Mouse (Mus musculus) intestine, embryonic 14.5 days (tissue): ENCODE data around the gene Wscd2. TPM values are rescaled to one million over a fixed set of nuclear protein-coding genes. Genes with fewer than 3 reads are reported as not detected.

Source experiments
- ATAC-seq: fragments of 200-750 bp; cut with Nextera tagmentation; replicated peaks from 2 replicates; pipeline ENCODE4 v1.8.0; 2017; ENCODE audit warnings: low read depth, moderate number of reproducible peaks, moderate TSS enrichment, moderate library complexity; ENCODE audit not compliant: low FRiP score, low TSS enrichment
- DNase-seq: peaks from one replicate; pipeline ENCODE4 v3.0.0-alpha.2; 2018; ENCODE audit warnings: low spot score
- H3K27ac ChIP-seq: fragments of 300-500 bp; sonication (generic); 2 replicates; pipeline ENCODE4 v1.5.1; 2014; ENCODE audit warnings: low read depth, mild to moderate bottlenecking, control low read depth
- H3K27me3 ChIP-seq: fragments of 300-500 bp; sonication (generic); replicated peaks from 2 replicates; pipeline ENCODE4 v1.6.1; 2014; ENCODE audit warnings: low read length, control low read depth; ENCODE audit not compliant: control insufficient read depth, insufficient read depth
- H3K36me3 ChIP-seq: fragments of 300-500 bp; sonication (generic); 2 replicates; pipeline ENCODE4 v1.6.1; 2014; ENCODE audit warnings: low read length, control low read depth; ENCODE audit not compliant: control insufficient read depth, insufficient read depth
- H3K4me1 ChIP-seq: fragments of 300-500 bp; sonication (generic); replicated peaks from 2 replicates; pipeline ENCODE4 v1.6.1; 2014; ENCODE audit warnings: low read length, control low read depth, mixed read lengths; ENCODE audit not compliant: control insufficient read depth, insufficient read depth
- H3K4me2 ChIP-seq: fragments of 300-500 bp; sonication (generic); 2 replicates; pipeline ENCODE4 v1.6.1; 2014; ENCODE audit warnings: low read length
- H3K4me3 ChIP-seq: fragments of 300-500 bp; sonication (generic); 2 replicates; pipeline ENCODE4 v1.5.1; 2014; ENCODE audit warnings: low read depth, low read length, control low read depth, mixed read lengths
- H3K9ac ChIP-seq: fragments of 300-500 bp; sonication (generic); 2 replicates; pipeline ENCODE4 v1.6.1; 2014; ENCODE audit warnings: mild to moderate bottlenecking, low read length
- H3K9me3 ChIP-seq: fragments of 300-500 bp; sonication (generic); 2 replicates; pipeline ENCODE4 v1.6.1; 2016; ENCODE audit warnings: low read length, control low read depth; ENCODE audit not compliant: control insufficient read depth
- WGBS: fragments of 180-500 bp; shearing (Covaris S2); extraction: QIAGEN DNeasy Blood & Tissue Kit; methylation state at CpG from one replicate; pipeline ENCODE4 v1.1.7; 2014; 5-methylcytosine and 5-hydroxymethylcytosine counted together
- polyA plus RNA-seq: library from polyadenylated mRNA; unstranded; fragments of >200 nt; fragmentation: Nextera tagmentation; extraction: Ambion mirVana; gene quantifications from 2 replicates; pipeline ENCODE4 v1.2.1, GENCODE M21; 2014

Wscd2 gene
- polyA plus RNA-seq, 1 experiment from 2014 or later, result 6.6 TPM

DNA sequence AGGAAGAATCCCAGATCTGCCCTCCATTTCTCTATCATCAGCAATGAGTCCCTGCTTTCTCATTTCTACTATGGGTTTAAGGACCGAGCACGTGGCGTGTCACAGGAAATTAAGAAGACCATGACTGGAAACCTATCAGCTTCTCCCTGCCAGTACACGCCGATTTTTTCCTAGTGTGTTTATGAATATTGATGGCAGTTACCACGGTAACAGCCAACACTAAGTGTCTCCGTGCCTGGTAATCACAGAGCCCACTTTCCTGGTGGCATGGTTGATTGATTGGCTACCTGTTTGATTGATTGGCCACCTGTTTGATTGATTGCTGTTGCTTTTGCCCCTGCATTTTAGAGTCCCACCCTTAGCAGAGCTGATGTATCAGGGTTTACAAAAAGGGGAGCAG lies 30.2 kb upstream of the Wscd2 start:
- WGBS, result 72% methylated on average over 7 of the region's 7 CpGs
- Histone ChIP-seq H3K27ac (no peak overlapping the region), H3K9me3 (no peaks in the 10 kb centered on the region), H3K4me1 (peaks cover 3% of the 10 kb centered on the region; the same call in 1 of the 2 replicates), H3K9ac (no peak overlapping the region), H3K4me3 (no peak overlapping the region), H3K4me2 (no peak overlapping the region), H3K27me3 (0 out of 2 replicates have a peak, but pooled peaks cover 8% of the 10 kb centered on the region), H3K36me3 (no peaks in the 10 kb centered on the region)
- DNase-seq (no peak), ATAC-seq (no peak)

DNA sequence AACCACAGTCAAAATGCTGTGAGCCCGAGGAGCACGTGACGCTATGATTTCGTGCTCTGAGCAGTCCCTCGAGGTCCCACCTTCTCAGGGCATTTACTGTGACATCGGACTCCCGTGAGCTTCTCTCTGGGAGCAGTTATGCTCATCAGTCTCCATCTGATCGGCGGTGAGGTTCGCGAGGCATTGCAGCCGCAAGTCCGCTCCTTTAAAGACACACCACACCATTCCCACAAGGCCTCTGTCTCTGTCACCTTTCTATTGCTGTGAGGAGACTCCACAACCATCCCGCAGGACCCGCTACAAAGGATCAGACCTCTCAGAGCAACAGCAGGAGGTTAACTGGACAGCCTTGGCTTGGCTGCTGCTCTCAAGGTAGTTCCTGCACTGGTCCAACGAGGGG lies 28.6 kb upstream of the Wscd2 start:
- WGBS, result 15% methylated on average over 16 of the region's 16 CpGs
- H3K27me3 ChIP-seq, result 0 out of 2 replicates have a peak, but pooled peaks cover 8% of the 10 kb centered on the region
- H3K4me3 ChIP-seq, result no peak overlapping the region
- no peaks in the 10 kb centered on the region for H3K9me3 ChIP-seq
- no peak overlapping the region for H3K9ac ChIP-seq
- ATAC-seq (no peak), DNase-seq (no peak)
- H3K27ac ChIP-seq, result no peak overlapping the region
- peak overlapping the region; percentile 25; the same call in 1 of the 2 replicates for H3K4me2 ChIP-seq
- peaks cover 4% of the 10 kb centered on the region; the same call in 1 of the 2 replicates for H3K4me1 ChIP-seq
- no peaks in the 10 kb centered on the region for H3K36me3 ChIP-seq

DNA sequence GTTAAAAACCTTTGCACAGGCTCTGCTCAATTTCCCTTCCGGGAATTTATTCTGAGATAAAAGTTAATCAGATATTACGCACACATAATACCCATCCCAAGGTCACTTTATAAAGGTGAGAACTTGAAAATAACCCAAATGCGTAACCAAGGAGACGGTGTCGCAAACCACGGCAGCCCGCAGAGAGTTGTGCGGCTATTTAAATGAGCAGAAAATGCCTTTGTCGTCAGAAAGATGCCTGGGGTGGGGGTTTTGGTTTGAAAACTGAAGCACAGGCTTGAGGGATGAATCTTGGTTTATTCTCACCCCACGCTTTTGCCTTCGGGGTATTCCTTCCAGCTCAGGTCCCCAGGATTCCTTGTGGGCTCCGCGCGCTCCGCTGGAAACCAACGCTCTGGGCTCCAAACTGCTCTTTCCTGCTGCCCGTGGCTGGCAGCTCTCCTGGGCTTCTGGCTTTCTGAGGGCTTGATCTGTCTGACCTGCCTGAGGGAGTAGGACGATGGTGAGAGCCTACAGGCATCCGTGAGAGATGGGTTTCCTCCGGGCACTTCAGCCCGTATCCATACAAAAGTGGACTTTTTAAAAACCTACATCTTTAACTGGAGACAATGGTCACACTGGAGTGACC lies 28.0 kb upstream of the Wscd2 start:
- H3K9ac ChIP-seq, result no peak overlapping the region
- H3K36me3 ChIP-seq, result no peaks in the 10 kb centered on the region
- ATAC-seq (no peak), DNase-seq (no peak)
- no peaks in the 10 kb centered on the region for H3K9me3 ChIP-seq
- peaks cover 9% of the 10 kb centered on the region; the same call in 1 of the 2 replicates for H3K4me1 ChIP-seq
- 0 out of 2 replicates have a peak, but pooled peaks cover 8% of the 10 kb centered on the region for H3K27me3 ChIP-seq
- no peak overlapping the region for H3K4me2 ChIP-seq
- H3K27ac ChIP-seq, result no peak overlapping the region
- H3K4me3 ChIP-seq, result no peak overlapping the region
- 53% methylated on average over 21 of the region's 21 CpGs for WGBS

DNA sequence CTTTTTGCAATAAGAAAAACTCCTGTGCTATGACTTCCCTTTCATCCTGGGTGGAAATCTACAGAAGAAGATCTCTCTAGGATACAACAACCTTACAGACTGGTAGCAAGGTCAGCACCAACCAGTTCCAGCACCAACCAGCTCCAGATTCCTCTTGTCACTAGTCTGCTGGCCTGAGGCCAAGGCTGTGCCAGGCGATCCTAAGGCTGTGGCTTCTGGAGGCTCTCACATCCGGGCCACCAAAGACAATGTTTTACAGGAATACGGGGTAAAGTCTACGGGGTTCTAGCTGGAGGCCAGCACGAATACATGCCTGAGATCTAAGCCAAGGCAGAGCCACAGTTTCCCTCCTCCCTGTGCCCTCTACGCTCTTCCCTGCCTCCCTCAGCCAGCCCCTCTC lies 25.4 kb upstream of the Wscd2 start:
- WGBS, result 79% methylated on average over 6 of the region's 6 CpGs
- H3K9ac ChIP-seq, result no peak overlapping the region

DNA sequence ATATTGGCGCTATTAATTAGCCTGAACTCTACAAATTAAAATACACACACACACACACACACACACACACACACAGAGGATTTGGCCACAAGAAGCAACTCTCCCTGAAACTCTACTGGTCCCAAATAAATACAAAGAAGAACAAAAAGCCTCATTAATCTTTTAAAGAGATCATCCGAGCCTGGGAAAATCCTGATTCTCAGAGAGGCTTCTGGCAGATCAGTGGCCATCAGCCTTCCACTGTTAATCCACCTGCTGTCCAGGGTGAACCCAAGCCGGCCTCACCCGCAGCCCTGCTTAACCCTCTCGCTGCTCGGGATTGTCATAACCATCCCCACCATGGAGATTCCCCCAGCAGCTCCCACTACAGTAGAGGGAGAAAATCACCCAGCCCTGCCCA lies 23.6 kb upstream of the Wscd2 start:
- Histone ChIP-seq H3K4me3 (no peak overlapping the region), H3K9ac (no peak overlapping the region), H3K9me3 (no peaks in the 10 kb centered on the region), H3K4me1 (peaks cover 28% of the 10 kb centered on the region), H3K36me3 (no peaks in the 10 kb centered on the region), H3K27me3 (0 out of 2 replicates have a peak, but pooled peaks cover 5% of the 10 kb centered on the region), H3K4me2 (no peak overlapping the region), H3K27ac (no peak overlapping the region)
- ATAC-seq, result no peak
- 30% methylated on average over 6 of the region's 6 CpGs for WGBS
- DNase-seq, result no peak

More for the DNA sequence above, 25.4 kb upstream of the Wscd2 start:
- no peaks in the 10 kb centered on the region for H3K36me3 ChIP-seq
- no peaks in the 10 kb centered on the region for H3K9me3 ChIP-seq
- H3K4me2 ChIP-seq, result no peak overlapping the region
- 0 out of 2 replicates have a peak, but pooled peaks cover 8% of the 10 kb centered on the region for H3K27me3 ChIP-seq
- DNase-seq (no peak), ATAC-seq (no peak)
- peaks cover 28% of the 10 kb centered on the region for H3K4me1 ChIP-seq
- no peak overlapping the region for H3K4me3 ChIP-seq
- H3K27ac ChIP-seq, result no peak overlapping the region

DNA sequence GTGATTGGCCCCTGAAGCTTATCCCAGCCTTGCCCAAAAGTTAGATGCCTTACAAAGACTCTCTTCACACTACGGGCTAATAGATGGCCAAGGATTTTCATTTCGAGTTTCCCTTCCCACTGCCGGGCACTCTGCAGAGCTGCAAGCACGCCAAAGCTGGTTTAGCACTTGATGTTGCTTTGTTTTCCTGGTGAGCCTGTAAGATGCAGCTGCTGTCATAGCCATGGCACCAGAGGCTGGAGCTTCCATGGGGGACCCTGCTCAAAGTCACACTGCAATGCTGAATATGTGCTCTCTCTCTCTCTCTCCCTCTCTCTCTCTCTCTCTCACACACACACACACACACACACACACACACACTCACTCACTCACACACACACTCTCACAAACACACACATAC lies 23.1 kb upstream of the Wscd2 start:
- Histone ChIP-seq H3K4me3 (no peak overlapping the region), H3K9me3 (no peaks in the 10 kb centered on the region), H3K27ac (0 out of 2 replicates have a peak overlapping the region, but pooled peaks have one; percentile 33), H3K9ac (no peak overlapping the region), H3K4me1 (peaks cover 28% of the 10 kb centered on the region), H3K27me3 (0 out of 2 replicates have a peak, but pooled peaks cover under 1% of the 10 kb centered on the region), H3K4me2 (no peak overlapping the region), H3K36me3 (no peaks in the 10 kb centered on the region)
- 24% methylated on average over 4 of the region's 4 CpGs for WGBS
- no peak for DNase-seq
- no peak for ATAC-seq

DNA sequence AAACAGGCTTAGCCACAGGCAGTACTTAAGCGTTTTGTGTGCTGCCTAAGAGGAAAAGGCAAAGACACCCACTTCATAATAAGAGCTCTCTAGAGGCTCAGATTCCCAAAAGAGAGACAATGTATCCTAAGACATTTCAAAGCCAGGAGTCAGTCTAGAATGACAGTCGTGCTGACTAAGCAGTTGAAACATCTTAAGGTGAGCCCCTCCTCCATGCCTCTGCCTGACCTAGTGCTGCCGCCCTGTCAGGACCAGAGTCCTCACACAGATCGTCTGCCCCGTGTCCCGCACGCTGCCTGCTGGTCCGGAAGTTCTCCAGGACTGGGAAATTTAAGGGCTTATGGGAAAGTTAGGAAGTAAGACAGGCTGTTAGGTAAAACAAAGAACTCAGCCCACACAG lies 22.4 kb upstream of the Wscd2 start:
- H3K9me3 ChIP-seq, result no peaks in the 10 kb centered on the region
- no peak overlapping the region for H3K4me3 ChIP-seq
- peak overlapping the region; percentile 44 for H3K4me2 ChIP-seq
- peak overlapping the region; percentile 74 for H3K27ac ChIP-seq
- peaks cover 28% of the 10 kb centered on the region for H3K4me1 ChIP-seq
- H3K9ac ChIP-seq, result no peak overlapping the region
- 0% methylated on average over 8 of the region's 8 CpGs for WGBS
- no peaks in the 10 kb centered on the region for H3K27me3 ChIP-seq
- H3K36me3 ChIP-seq, result no peaks in the 10 kb centered on the region
- ATAC-seq (0 out of 2 replicates have a peak, but pooled peaks have one; percentile 32), DNase-seq (peak; percentile 65)

DNA sequence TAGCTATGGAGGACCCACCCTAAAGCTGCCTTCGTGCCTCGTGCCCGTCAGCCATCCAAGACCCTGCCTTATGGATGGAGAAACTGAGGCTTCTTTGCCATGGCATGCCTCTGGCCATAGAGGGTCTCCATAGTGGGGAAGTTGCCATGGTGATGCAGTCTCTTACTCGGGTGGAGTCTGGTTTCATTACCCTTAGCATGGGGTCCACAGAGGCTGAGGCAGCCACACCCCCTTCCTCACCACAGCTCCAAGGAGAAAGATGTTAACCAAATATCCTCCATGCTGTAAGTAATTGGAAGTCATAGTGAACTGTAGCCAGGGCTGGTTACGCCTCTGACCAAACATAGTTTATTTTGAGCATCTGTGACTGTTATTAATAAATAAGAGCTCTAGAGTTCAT lies 21.5 kb upstream of the Wscd2 start:
- H3K9me3 ChIP-seq, result no peaks in the 10 kb centered on the region
- peaks cover 25% of the 10 kb centered on the region for H3K4me1 ChIP-seq
- DNase-seq (no peak), ATAC-seq (no peak)
- H3K27me3 ChIP-seq, result no peaks in the 10 kb centered on the region
- no peak overlapping the region for H3K4me3 ChIP-seq
- H3K27ac ChIP-seq, result peak overlapping the region; percentile 74; the same call in 1 of the 2 replicates
- no peaks in the 10 kb centered on the region for H3K36me3 ChIP-seq
- no peak overlapping the region for H3K9ac ChIP-seq
- WGBS, result 62% methylated on average over 5 of the region's 5 CpGs
- H3K4me2 ChIP-seq, result no peak overlapping the region

DNA sequence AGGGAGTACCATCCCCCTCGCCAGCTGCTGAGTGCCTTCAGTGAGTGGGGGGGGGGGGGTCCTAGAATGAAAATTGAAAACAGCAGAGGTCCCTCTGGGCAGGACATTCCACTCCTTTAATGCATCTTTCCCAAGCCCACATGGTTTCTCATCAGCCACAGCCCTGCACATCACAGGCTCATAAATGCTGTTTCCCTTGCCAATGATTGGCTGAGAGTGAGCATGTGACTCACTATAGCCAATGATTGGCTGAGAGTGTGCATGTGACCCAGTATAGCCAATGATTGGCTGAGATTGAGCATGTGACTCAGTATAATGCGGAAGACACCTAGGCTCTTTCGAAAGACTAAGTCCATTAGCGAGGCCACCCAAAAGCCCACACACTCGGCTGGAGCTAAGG lies 20.9 kb upstream of the Wscd2 start:
- WGBS, result 89% methylated on average over 5 of the region's 5 CpGs
- Histone ChIP-seq H3K4me3 (no peak overlapping the region), H3K27me3 (no peaks in the 10 kb centered on the region), H3K27ac (no peak overlapping the region), H3K9me3 (no peaks in the 10 kb centered on the region), H3K36me3 (no peaks in the 10 kb centered on the region), H3K9ac (no peak overlapping the region), H3K4me2 (no peak overlapping the region), H3K4me1 (peaks cover 25% of the 10 kb centered on the region)
- DNase-seq (no peak), ATAC-seq (no peak)
